Comparison of ENCODE assay signal across 11 mouse cellular contexts in the genomic region with DNA sequence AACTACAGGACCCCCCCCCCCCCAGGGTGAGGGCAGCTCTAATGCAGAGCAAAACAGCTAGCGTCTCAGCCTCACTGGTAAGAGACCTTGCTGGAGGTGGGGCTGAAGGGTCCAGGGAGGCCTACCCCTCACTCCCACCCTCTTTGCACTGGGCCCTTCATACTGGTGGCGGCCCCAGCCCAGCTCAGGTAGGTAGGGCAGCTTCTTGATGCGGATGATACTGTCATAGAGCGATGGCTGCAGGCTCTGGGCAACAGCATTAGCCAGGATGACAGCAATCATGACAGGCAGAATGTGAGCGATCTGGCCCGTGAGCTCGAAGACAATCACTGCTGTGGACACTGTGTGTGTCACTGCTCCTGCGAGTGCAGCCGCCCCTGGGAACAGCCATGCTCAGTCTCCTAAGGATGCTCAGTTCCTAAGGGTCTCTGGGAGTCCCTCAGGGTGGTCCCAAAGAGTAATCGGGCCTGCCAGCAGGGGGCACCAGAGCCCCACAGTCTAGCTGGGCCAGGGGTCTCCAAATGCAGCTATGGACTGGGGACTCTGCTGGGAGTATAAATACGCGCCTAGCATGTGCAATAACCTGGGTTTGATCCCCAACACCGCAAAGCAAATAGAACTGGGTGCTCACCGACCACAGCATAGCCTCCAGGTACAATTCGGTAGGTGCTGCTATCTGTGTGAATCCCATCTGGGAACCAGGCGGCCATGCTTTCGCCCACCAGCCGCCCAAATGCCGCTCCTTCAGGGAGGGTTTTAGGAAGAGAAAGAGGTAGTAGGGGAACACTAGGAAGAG. TPM values are rescaled to one million over a fixed set of nuclear protein-coding genes. Genes with fewer than 3 reads are reported as not detected.
A peak's percentile ranks its signal among the peaks of the same experiment; 100 is the strongest.
DNase-seq lines count a peak whose midpoint lies in the region; ATAC-seq and TF ChIP-seq lines count a peak whose summit lies in the region.
"Had no signal": no experiment of that assay in that cellular context is flagged by ENCODE, and none has a peak within 500 bp of the region (broad histone marks: within the 10 kb centered on the region; RNA-seq: fewer than 3 reads in every experiment).

No protein-coding gene starts in this region.

- intact Hi-C loops in gastrocnemius, adult 2 months (cut with DNase I) = no loop called here
- intact Hi-C loops in gastrocnemius, postnatal 14 days (cut with DNase I; ENCODE audit: low total_unique reads) = loop anchor here (5.0 kb wide), 1 partner anchor 53 kb away; no protein-coding TSS in a partner anchor

- peak; percentile 41 for DNase-seq in gastrocnemius, adult 2 months
- no peak for DNase-seq in gastrocnemius, postnatal 14 days
- peak in 1 of 2 experiments; percentile 38 for DNase-seq in spleen, adult 2 months (ENCODE audit: low read depth in 1 of 2, low spot score in 2 of 2)
- DNase-seq in spleen, adult 12 weeks (ENCODE audit: low spot score) = no peak
- peak; percentile 55 for DNase-seq in kidney, postnatal 0 days (ENCODE audit: low spot score)
- no peak for DNase-seq in adrenal gland, adult 8-10 months
- DNase-seq in urinary bladder, postnatal 4 days (ENCODE audit: low spot score in 2 of 2) = no peak

- no peak overlapping the region for H3K27ac ChIP-seq in gastrocnemius, adult 2 months
- H3K27ac ChIP-seq in spleen, adult 2 months (ENCODE audit: insufficient read depth, low read length) = no peak overlapping the region
- no peak overlapping the region for H3K27ac ChIP-seq in kidney, postnatal 0 days
- H3K27ac ChIP-seq in neural tube, embryonic 12.5 days = no peak overlapping the region
- H3K27ac ChIP-seq: embryonic facial prominence, embryonic 15.5 days; limb, embryonic 15.5 days; stomach, embryonic 15.5 days had no signal

- H3K4me3 ChIP-seq in gastrocnemius, adult 2 months = no peak overlapping the region
- no peak overlapping the region for H3K4me3 ChIP-seq in spleen, adult 2 months (ENCODE audit: extremely low read depth, insufficient read depth, insufficient read length)
- H3K4me3 ChIP-seq in kidney, postnatal 0 days (replicated peaks; ENCODE audit: low read depth, low read length) = no peak overlapping the region
- H3K4me3 ChIP-seq in neural tube, embryonic 12.5 days = no peak overlapping the region
- H3K4me3 ChIP-seq: embryonic facial prominence, embryonic 15.5 days; limb, embryonic 15.5 days; stomach, embryonic 15.5 days had no signal

- no peak for ATAC-seq in kidney, postnatal 0 days (replicated peaks; ENCODE audit: low FRiP score, low read depth)
- ATAC-seq in neural tube, embryonic 12.5 days (ENCODE audit: low FRiP score, low read depth) = peak; percentile 61

- no peak overlapping the region for H3K9ac ChIP-seq in kidney, postnatal 0 days (ENCODE audit: low read depth, low read length)
- H3K9ac ChIP-seq in neural tube, embryonic 12.5 days = no peak overlapping the region
- H3K9ac ChIP-seq: embryonic facial prominence, embryonic 15.5 days; limb, embryonic 15.5 days; stomach, embryonic 15.5 days had no signal

- H3K9me3 ChIP-seq in kidney, postnatal 0 days (replicated peaks; ENCODE audit: low read length) = no peaks in the 10 kb centered on the region
- H3K9me3 ChIP-seq in neural tube, embryonic 12.5 days = no peaks in the 10 kb centered on the region
- H3K9me3 ChIP-seq: embryonic facial prominence, embryonic 15.5 days; limb, embryonic 15.5 days; stomach, embryonic 15.5 days had no signal

- no peaks in the 10 kb centered on the region for H3K4me1 ChIP-seq in spleen, adult 2 months (ENCODE audit: control insufficient read depth, insufficient read depth, insufficient read length)
- H3K4me1 ChIP-seq in kidney, postnatal 0 days (replicated peaks; ENCODE audit: insufficient read depth, low read length) = no peaks in the 10 kb centered on the region
- peaks cover 8% of the 10 kb centered on the region for H3K4me1 ChIP-seq in neural tube, embryonic 12.5 days

- TF ChIP-seq CTCF in gastrocnemius, adult 2 months (IDR thresholded peaks at IDR 0.05) = peak; percentile 76
- peak; percentile 73; the same call in 1 of the 2 replicates for TF ChIP-seq CTCF in spleen, adult 2 months (IDR thresholded peaks at IDR 0.05; ENCODE audit: extremely low read depth, insufficient read depth, insufficient read length, insufficient replicate concordance)
- TF ChIP-seq CTCF in kidney, postnatal 0 days (IDR thresholded peaks at IDR 0.05; ENCODE audit: low read depth) = peak; percentile 72

- no peak for TF ChIP-seq POLR2A in spleen, adult 2 months (IDR thresholded peaks at IDR 0.05; ENCODE audit: low read depth, low read length)

- H3K4me2 ChIP-seq in kidney, postnatal 0 days (ENCODE audit: low read length) = no peak overlapping the region
- H3K4me2 ChIP-seq in neural tube, embryonic 12.5 days (replicated peaks) = no peak overlapping the region
- H3K4me2 ChIP-seq: embryonic facial prominence, embryonic 15.5 days; limb, embryonic 15.5 days; stomach, embryonic 15.5 days had no signal

- WGBS in spleen, adult 2 months = 83% methylated on average over 19 of the region's 19 CpGs
- WGBS in kidney, postnatal 0 days = 75% methylated on average over 19 of the region's 19 CpGs
- WGBS in neural tube, embryonic 12.5 days = 77% methylated on average over 19 of the region's 19 CpGs

- no peaks in the 10 kb centered on the region for H3K36me3 ChIP-seq in spleen, adult 2 months (ENCODE audit: control insufficient read depth, insufficient read depth, low read length)
- H3K36me3 ChIP-seq in kidney, postnatal 0 days (ENCODE audit: insufficient read depth, low read length) = peaks cover 17% of the 10 kb centered on the region; the same call in 1 of the 2 replicates
- H3K36me3 ChIP-seq in neural tube, embryonic 12.5 days = peaks cover 72% of the 10 kb centered on the region

- H3K27me3 ChIP-seq in spleen, adult 2 months (ENCODE audit: control insufficient read depth, insufficient read depth, low read length) = no peaks in the 10 kb centered on the region
- no peaks in the 10 kb centered on the region for H3K27me3 ChIP-seq in kidney, postnatal 0 days (ENCODE audit: insufficient read depth, low read length)
- H3K27me3 ChIP-seq in neural tube, embryonic 12.5 days (replicated peaks) = no peaks in the 10 kb centered on the region
- H3K27me3 ChIP-seq: embryonic facial prominence, embryonic 15.5 days; limb, embryonic 15.5 days; stomach, embryonic 15.5 days had no signal

RNA-seq across cellular contexts. Expression of a gene that starts 8.3 kb away (rescaled TPM):
- 1 to 10 TPM; 7.6 to 9.2 TPM for total RNA-seq in gastrocnemius, adult 2 months (2021)
- 10 to 100 TPM; 10.9 to 14.1 TPM for total RNA-seq in gastrocnemius, postnatal 14 days (2021)
- polyA plus RNA-seq in spleen, adult 2 months (2012; rRNA removed) = 8.5 and 10.0 TPM in 2 replicates
- 98.6 and 105 TPM in 2 replicates for polyA plus RNA-seq in kidney, postnatal 0 days (2015; fragmentation: Nextera tagmentation; extraction: Ambion mirVana)
- polyA plus RNA-seq in neural tube, embryonic 12.5 days (2016; fragmentation: Nextera tagmentation; extraction: Ambion mirVana) = 85.4 and 85.5 TPM in 2 replicates
- total RNA-seq in adrenal gland, adult 8-10 months (2022) = 10 to 100 TPM; 44.3 to 56.0 (median 51.0) TPM

RNA-seq across cellular contexts. Expression of a gene that starts 8.4 kb away (rescaled TPM):
- 1 to 10 TPM in 1 of 2 experiments, under 1 TPM in 1; 0.89 to 1.0 TPM for total RNA-seq in gastrocnemius, adult 2 months (2021)
- 1 to 10 TPM; 2.3 to 2.7 TPM for total RNA-seq in gastrocnemius, postnatal 14 days (2021)
- polyA plus RNA-seq in spleen, adult 2 months (2012; rRNA removed) = 8.5 and 12.1 TPM in 2 replicates
- polyA plus RNA-seq in kidney, postnatal 0 days (2015; fragmentation: Nextera tagmentation; extraction: Ambion mirVana) = 10.2 and 10.7 TPM in 2 replicates
- polyA plus RNA-seq in neural tube, embryonic 12.5 days (2016; fragmentation: Nextera tagmentation; extraction: Ambion mirVana) = 40.8 and 43.3 TPM in 2 replicates
- total RNA-seq in adrenal gland, adult 8-10 months (2022) = 10 to 100 TPM; 44.5 to 52.2 (median 47.6) TPM

RNA-seq across cellular contexts. Expression of a gene that starts 16.1 kb away (rescaled TPM):
- 10 to 100 TPM; 46.0 to 62.9 TPM for total RNA-seq in gastrocnemius, adult 2 months (2021)
- 10 to 100 TPM; 28.7 to 34.5 TPM for total RNA-seq in gastrocnemius, postnatal 14 days (2021)
- polyA plus RNA-seq in spleen, adult 2 months (2012; rRNA removed) = 5.9 and 8.3 TPM in 2 replicates
- 6.4 and 6.9 TPM in 2 replicates for polyA plus RNA-seq in kidney, postnatal 0 days (2015; fragmentation: Nextera tagmentation; extraction: Ambion mirVana)
- 20.8 and 24.3 TPM in 2 replicates for polyA plus RNA-seq in neural tube, embryonic 12.5 days (2016; fragmentation: Nextera tagmentation; extraction: Ambion mirVana)
- total RNA-seq in adrenal gland, adult 8-10 months (2022) = 10 to 100 TPM; 15.1 to 24.4 (median 19.7) TPM

RNA-seq across cellular contexts. Expression of a gene that starts 23.8 kb away (rescaled TPM):
- 1 to 10 TPM; 2.9 to 3.6 TPM for total RNA-seq in gastrocnemius, adult 2 months (2021)
- total RNA-seq in gastrocnemius, postnatal 14 days (2021) = 1 to 10 TPM; 3.7 to 4.6 TPM
- polyA plus RNA-seq in spleen, adult 2 months (2012; rRNA removed) = 0.63 and 1.6 TPM in 2 replicates
- polyA plus RNA-seq in kidney, postnatal 0 days (2015; fragmentation: Nextera tagmentation; extraction: Ambion mirVana) = 2.7 and 2.9 TPM in 2 replicates
- polyA plus RNA-seq in neural tube, embryonic 12.5 days (2016; fragmentation: Nextera tagmentation; extraction: Ambion mirVana) = 7.0 and 8.0 TPM in 2 replicates
- total RNA-seq in adrenal gland, adult 8-10 months (2022) = 10 to 100 TPM; 10.2 to 30.3 (median 20.0) TPM

RNA-seq across cellular contexts. Expression of a gene that starts 25.2 kb away (rescaled TPM):
- total RNA-seq in gastrocnemius, adult 2 months (2021) = 1 to 10 TPM; 5.1 to 6.3 TPM
- total RNA-seq in gastrocnemius, postnatal 14 days (2021) = 1 to 10 TPM in 1 of 2 experiments, under 1 TPM in 1; 0.90 to 1.7 TPM
- 0.09 and 0.19 TPM in 2 replicates for polyA plus RNA-seq in spleen, adult 2 months (2012; rRNA removed)
- 0.62 and 0.83 TPM in 2 replicates for polyA plus RNA-seq in kidney, postnatal 0 days (2015; fragmentation: Nextera tagmentation; extraction: Ambion mirVana)
- 1.2 and 1.3 TPM in 2 replicates for polyA plus RNA-seq in neural tube, embryonic 12.5 days (2016; fragmentation: Nextera tagmentation; extraction: Ambion mirVana)
- 1 to 10 TPM; 2.3 to 3.1 (median 2.7) TPM for total RNA-seq in adrenal gland, adult 8-10 months (2022)

Comparison
In these comparisons a context has a peak if more than half of its experiments do, and no peak if none do; other contexts are left out.
1. DNase-seq: peak in gastrocnemius, adult 2 months (single experiment) and kidney, postnatal 0 days (single experiment); none in gastrocnemius, postnatal 14 days (single experiment), spleen, adult 12 weeks (single experiment), adrenal gland, adult 8-10 months (single experiment) and urinary bladder, postnatal 4 days (0 of 2).
2. RNA of a gene that starts 8.4 kb away (total RNA-seq): 44.5 to 52.2 TPM in adrenal gland, adult 8-10 months; 2.3 to 2.7 TPM in gastrocnemius, postnatal 14 days and 0.89 to 1.0 TPM in gastrocnemius, adult 2 months; every median in the first group is over 10 times any median in the second.
3. Peak in every context shown above with its lines, with median percentiles within 50 percentile points of each other: CTCF ChIP-seq.